Mouse (Mus musculus): ENCODE measurements at regions not wholly inside any gene's neighbourhood (a gene's known extent, or its start where the extent isn't known, plus 50 kb on each side); places are given as distances from the start of the nearest gene placed in this dataset.

DNA sequence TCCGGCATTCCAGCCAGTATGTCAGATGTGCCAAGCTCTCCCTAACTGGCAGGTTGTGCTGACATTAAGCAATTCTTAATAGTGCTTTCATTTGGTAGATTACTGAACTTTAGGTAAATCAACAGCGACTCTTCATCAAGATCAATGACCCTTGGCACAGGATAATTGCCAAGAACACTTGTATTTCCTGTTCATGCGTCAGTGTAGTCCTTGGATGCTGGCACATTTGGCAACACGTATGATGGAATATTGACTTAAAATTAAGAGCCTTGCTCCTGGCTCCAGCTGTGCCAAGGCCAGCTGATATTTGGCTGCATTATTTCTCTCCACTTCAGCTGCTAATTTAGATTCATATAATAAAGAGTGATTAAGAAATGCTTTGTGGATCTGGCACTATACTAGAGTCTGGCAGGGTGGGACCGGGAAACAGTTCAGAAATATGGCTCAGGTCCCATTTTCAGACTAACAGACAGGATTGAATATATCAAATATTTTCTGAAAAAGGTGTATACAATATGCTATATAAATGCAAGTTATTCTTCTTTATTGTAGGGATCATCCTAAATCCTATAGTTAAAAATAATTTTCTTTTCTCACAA, 365.5 kb downstream of the Mllt3 start:
- DNase-seq (ENCODE audit: low spot score): no peak

GRCm38 (mm10) chr4:87665149-87665548, 368.0 kb downstream of the Mllt3 start:
- DNase-seq (ENCODE audit: low spot score): no peak

DNA sequence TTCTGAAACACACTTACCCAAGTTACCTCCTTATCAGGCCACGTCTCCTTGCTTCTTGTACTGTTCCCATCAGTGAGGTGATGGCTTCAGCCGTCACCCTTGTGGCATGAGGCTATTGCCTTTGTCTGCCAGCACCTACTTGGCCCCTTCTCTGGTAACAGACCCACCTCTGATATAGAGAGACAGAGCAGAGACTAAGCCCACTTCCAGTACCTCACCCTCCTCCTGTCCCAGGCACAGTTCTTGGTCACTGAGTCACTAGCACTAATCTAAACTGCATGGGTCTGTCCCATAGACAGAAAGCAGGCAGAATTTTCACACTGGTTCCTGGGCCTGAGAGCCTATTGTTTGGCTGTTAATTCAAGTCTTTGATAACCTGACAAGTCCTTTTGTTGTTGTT, 370.3 kb downstream of the Mllt3 start:
- no peak for DNase-seq (ENCODE audit: low spot score)

- no peak for DNase-seq (ENCODE audit: low spot score)
These were observed 374.8 kb downstream of the Mllt3 start for GRCm38 (mm10) chr4:87658316-87658715.

DNA sequence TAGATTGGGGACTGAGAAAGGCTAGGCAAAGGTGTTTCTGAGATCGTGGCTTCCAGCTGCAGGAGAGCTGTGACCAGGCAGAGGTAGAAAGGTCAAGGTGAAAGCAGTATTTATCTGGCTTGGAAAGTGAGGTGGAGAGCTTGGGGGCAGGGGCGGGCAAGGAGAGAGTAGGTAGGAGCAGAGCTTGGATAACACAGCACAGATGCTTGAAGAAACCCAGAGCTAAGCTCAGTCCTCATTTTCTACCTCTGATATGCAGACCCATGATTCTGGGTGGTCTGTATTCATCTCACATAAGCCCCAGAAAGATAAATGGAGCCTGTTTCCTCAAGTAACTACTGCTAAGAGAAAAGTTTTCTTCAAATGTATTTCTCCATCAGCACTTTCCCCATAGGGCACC, 375.3 kb downstream of the Mllt3 start:
- DNase-seq (ENCODE audit: low spot score): no peak

DNA sequence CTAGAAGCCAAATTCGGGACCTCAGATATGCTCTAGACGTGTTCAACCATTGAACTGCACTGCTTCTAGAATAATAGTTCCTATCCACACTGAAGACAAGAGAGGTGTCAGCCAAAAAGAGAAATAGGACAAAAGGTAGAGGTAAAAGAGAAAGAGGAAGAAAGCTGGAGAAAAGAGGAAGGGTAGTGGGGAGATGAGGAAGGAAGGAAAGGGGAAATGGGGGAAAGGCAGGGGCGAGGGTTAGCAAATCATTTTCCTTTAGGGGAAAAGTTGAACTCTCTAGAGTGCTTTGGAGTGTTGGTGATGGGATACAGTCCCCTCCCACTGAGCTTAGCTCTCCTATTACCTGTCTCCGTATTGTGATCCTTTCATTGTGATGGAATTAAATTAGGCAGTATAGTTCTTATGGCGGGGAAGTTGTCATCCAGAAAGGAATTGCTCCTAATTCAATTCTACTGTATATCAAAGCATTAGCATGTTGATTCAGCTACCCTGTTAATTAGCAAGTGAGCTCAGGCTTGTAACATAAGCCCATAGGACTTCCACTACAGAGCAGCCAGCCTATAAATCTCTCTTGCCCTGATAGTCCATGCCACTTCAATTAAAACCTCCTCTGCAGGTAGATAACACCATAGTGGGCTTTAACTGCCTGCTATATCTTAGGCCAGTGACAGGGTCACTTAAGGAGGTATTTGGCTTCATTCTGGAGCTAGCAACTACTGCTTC, 379.6 kb downstream of the Mllt3 start:
- no peak for DNase-seq (ENCODE audit: low spot score)

DNA sequence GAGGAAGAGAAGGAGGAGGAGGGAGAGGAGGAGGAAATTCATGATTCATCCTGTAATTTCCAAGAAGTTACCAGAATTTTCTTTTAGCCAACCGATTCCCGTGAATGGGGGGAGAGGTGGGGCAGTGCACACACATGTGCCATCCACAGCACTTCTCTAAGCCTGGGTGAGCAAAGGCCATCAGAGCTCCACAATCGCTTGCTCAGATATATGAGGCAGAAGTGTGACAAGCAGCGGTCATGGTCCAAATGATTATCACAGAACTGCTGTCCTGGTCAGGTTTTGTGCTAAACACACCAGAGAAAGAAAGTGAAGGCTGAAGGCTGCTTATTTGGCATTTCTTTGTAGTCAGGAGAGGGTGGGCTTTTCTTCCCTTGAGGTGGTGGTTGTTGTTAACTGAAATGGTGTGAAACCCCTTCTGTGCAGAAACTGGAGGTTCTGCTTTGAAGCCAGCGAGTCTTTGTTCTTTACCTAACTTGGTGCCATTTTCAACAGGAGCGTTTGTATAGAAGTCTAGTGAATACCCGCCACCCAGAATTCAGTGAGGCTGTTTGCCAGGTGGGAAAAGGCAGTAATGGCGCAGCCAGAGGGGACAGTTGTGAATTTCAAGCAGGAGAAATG, 380.7 kb downstream of the Mllt3 start:
- DNase-seq (ENCODE audit: low spot score): no peak

- DNase-seq (ENCODE audit: low spot score): no peak
These were observed 381.9 kb downstream of the Mllt3 start for GRCm38 (mm10) chr4:87651275-87651674.

GRCm38 (mm10) chr4:87650837-87651236, 382.3 kb downstream of the Mllt3 start:
- no peak for DNase-seq (ENCODE audit: low spot score)

DNA sequence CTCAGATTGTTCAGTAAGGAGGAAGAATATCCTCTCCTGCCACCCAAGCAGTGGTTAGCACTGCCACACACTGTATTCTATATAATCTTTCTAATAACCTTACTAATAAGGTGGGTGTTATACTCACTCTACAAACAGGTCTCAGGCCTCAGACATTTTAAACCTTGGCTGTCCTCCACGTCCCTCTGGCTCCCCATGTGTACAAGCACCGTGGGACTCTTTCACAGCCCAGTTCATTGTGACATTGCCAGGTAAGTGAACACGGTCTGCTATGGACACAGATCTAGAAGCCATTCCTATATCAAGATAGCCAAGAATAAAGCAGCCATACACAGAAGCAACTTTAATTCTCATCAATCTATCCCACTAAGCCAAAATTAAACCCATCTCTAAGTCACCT, 382.8 kb downstream of the Mllt3 start:
- no peak for DNase-seq (ENCODE audit: low spot score)

- no peak for DNase-seq (ENCODE audit: low spot score)
These were observed 384.2 kb downstream of the Mllt3 start for GRCm38 (mm10) chr4:87648919-87649318.

DNA sequence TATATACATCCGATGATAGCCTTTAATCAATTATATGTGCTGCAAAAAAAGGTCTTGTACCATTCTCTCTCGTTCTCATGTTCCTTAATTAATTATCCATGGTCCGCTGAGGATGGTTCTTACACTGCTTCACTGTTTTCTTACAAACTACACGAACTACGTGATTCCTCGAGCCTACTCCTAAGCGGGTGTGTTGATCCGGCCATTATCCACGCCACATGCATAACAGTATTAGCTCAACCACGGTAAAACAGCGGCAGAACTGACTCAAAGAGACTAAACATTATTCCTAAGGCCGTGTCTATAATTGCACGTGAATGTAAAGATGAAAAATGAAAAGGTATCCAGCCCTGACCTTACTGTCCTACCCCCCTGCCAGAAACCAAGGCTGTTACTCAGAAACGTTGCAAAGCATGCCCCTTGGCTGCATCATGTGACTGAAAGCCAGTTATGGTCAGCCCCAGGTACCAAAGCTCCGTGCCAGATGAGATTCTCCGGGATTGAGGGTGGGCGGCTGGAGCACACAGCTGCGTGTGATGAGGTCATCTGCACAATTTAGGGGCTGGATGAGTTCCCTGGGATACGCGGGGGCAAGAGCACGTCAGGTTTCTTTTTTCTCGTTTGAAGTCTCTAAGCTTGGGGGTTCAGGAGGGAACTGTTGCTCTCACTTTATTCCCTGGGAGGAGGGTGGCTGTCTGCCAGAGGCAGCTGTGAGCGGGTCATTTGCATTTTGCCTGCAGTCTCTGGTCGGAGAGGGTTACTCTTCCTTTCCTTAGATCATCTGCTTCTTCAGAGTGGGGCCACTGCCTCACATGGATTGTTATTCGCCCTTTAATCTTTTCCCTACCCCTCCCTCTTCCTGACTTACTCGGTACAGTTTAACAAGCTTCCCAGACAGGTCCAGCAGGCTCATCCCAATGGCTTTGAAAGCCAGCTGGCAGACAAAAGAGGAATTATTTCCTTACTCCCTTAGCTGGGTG, 384.9 kb downstream of the Mllt3 start:
- no peak for DNase-seq (ENCODE audit: low spot score)

GRCm38 (mm10) chr4:87642002-87642401, 391.2 kb downstream of the Mllt3 start:
- no peak for DNase-seq (ENCODE audit: low spot score)

GRCm38 (mm10) chr4:87641551-87641950, 391.6 kb downstream of the Mllt3 start:
- DNase-seq (ENCODE audit: low spot score): no peak

- DNase-seq (ENCODE audit: low spot score): no peak
These were observed 394.9 kb downstream of the Mllt3 start for GRCm38 (mm10) chr4:87638380-87638646.

DNA sequence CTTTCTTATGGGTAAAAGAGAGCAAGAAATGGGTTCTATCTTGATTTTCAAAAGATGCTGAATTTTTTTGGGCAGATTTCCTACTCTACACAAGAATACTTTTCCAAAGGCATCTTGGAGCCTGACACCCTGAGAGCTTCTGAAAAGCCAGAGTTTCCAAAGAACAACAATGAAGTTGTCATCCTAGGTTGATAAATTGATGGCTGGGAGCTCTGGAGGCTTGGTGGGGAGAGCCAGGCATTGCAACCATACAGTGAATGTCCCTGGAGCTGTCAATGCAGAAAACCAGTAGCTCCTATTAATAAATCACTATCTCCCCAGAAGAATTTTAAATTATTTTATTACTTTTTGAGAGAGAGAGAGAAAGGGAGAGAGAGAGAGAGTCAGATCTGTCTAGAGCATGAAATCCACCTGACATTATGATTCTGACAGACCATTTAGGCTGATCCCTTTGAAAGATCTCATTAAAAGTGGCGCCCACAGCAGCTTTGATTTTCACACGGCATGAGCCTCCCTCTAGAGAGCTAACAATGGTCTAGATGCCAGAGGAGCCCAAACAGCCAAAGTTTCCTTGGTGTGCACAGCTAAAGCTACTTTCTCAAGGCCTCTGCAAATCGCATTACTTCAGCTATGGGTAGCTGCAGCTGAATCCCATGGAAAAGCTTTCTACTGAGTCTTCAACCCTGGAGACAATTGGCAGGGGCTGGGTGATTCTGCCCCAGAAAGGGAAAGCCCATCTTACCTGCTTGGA, 395.4 kb downstream of the Mllt3 start:
- no peak for DNase-seq (ENCODE audit: low spot score)

DNA sequence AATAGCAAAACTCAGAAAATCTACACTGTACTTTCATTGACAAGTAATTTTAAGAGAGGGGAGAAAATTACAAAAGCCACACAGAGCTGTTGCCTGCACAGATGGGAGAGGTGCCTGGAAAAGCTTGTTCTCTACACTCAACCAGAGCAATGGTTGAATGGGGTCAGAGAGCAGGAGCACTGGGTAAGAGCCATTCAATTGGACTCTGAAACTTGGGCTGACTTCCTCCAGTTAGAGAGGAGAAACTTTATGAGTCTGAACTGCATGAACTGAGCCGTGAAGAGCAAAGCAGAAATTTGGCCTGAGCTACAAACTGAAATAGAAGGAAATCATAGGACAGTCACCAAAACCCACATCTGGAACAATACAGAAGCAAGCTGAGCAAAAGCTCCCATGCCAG, 380.8 kb upstream of the Slc24a2 start:
- no peak for DNase-seq (ENCODE audit: low spot score)

- no peak for DNase-seq (ENCODE audit: low spot score)
These were observed 363.4 kb upstream of the Slc24a2 start for GRCm38 (mm10) chr4:87593644-87594043.

DNA sequence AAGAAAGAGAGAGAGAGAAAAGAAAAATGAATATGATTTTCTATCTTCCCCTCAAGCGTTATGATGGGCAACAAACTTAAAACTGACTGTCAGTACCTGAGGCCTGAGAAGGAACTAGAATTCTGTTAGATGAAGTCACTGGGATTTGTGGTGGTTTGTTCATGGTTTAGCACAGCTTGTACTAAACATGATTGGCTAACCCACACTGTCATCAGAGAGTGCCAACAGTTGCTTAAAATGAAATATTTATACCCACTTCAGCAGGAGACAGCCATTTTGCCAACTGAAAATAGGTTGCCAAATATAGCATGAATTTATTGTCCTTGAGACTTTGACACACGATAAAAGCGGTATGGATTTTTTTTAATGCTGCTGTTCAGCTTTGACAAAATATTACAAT, 360.5 kb upstream of the Slc24a2 start:
- DNase-seq (ENCODE audit: low spot score): no peak

GRCm38 (mm10) chr4:87578164-87578563, 347.9 kb upstream of the Slc24a2 start:
- no peak for DNase-seq (ENCODE audit: low spot score)

GRCm38 (mm10) chr4:87570950-87571349, 340.7 kb upstream of the Slc24a2 start:
- no peak for DNase-seq (ENCODE audit: low spot score)

- no peak for DNase-seq (ENCODE audit: low spot score)
These were observed 340.2 kb upstream of the Slc24a2 start for GRCm38 (mm10) chr4:87570470-87570891.
